Comparison of ENCODE assay signal across 11 mouse cellular contexts in the genomic region with DNA sequence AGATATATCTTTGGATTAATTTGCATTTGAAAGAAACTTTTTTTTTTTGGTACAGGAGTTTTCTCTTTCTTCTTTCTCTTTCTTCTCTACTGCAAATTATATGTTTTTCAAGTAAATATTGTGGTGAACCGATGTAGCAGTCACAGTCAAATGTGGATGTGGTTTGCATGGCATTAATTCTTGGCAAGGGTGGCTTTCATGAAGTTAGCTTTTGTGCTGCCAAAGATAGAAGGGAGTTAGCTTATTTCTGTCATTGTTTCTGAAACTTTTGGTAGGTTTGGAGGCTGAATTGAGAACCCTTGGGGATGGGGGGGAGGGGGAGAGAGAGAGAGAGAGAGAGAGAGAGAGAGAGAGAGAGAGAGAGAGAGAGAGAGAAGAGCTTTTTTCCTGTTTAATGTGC.
DNase-seq lines count a peak whose midpoint lies in the region; ATAC-seq lines count a peak whose summit lies in the region.
"Had no signal": no experiment of that assay in that cellular context is flagged by ENCODE, and none has a peak within 500 bp of the region (broad histone marks: within the 10 kb centered on the region; RNA-seq: fewer than 3 reads in every experiment).

No protein-coding gene starts in this region.

- H3K4me2 ChIP-seq in kidney, embryonic 14.5 days (replicated peaks; ENCODE audit: low read depth, low read length): no peak overlapping the region; the same call in 1 of the 2 replicates
- no peak overlapping the region for H3K4me2 ChIP-seq in embryonic facial prominence, embryonic 11.5 days (ENCODE audit: low read depth, low read length)
- peak overlapping the region; percentile 43 for H3K4me2 ChIP-seq in hindbrain, embryonic 12.5 days (replicated peaks)
- H3K4me2 ChIP-seq in neural tube, embryonic 12.5 days (replicated peaks): peak overlapping the region; percentile 61

- no peak overlapping the region for H3K27ac ChIP-seq in kidney, embryonic 14.5 days (ENCODE audit: low read depth, low read length)
- 0 out of 2 replicates have a peak overlapping the region, but pooled peaks have one; percentile 28 for H3K27ac ChIP-seq in embryonic facial prominence, embryonic 11.5 days (replicated peaks; ENCODE audit: low read depth, low read length)
- H3K27ac ChIP-seq in hindbrain, embryonic 12.5 days: peak overlapping the region; percentile 85
- H3K27ac ChIP-seq in neural tube, embryonic 12.5 days: no peak overlapping the region

- H3K4me1 ChIP-seq in kidney, embryonic 14.5 days (ENCODE audit: control insufficient read depth, insufficient read depth, low read length): peaks cover 7% of the 10 kb centered on the region; the same call in 1 of the 2 replicates
- H3K4me1 ChIP-seq in embryonic facial prominence, embryonic 11.5 days (ENCODE audit: control insufficient read depth, insufficient read depth, low read length): peaks cover 3% of the 10 kb centered on the region; the same call in 1 of the 2 replicates
- H3K4me1 ChIP-seq in hindbrain, embryonic 12.5 days: peaks cover 29% of the 10 kb centered on the region
- peaks cover 32% of the 10 kb centered on the region for H3K4me1 ChIP-seq in neural tube, embryonic 12.5 days

- H3K9me3 ChIP-seq in kidney, embryonic 14.5 days (ENCODE audit: control insufficient read depth, low read length): no peaks in the 10 kb centered on the region
- no peaks in the 10 kb centered on the region for H3K9me3 ChIP-seq in embryonic facial prominence, embryonic 11.5 days (replicated peaks; ENCODE audit: control insufficient read depth, low read length)
- H3K9me3 ChIP-seq in hindbrain, embryonic 12.5 days (replicated peaks): no peaks in the 10 kb centered on the region
- no peaks in the 10 kb centered on the region for H3K9me3 ChIP-seq in neural tube, embryonic 12.5 days

- 73% methylated on average over 1 of the region's 1 CpGs for WGBS in kidney, embryonic 14.5 days
- 59% methylated on average over 1 of the region's 1 CpGs for WGBS in embryonic facial prominence, embryonic 11.5 days
- 11% methylated on average over 1 of the region's 1 CpGs for WGBS in hindbrain, embryonic 12.5 days
- WGBS in neural tube, embryonic 12.5 days: 19% methylated on average over 1 of the region's 1 CpGs

- H3K36me3 ChIP-seq in kidney, embryonic 14.5 days (ENCODE audit: control insufficient read depth, insufficient read depth, low read length): no peaks in the 10 kb centered on the region
- no peaks in the 10 kb centered on the region for H3K36me3 ChIP-seq in embryonic facial prominence, embryonic 11.5 days (replicated peaks; ENCODE audit: control insufficient read depth, insufficient read depth, low read depth, low read length)
- no peaks in the 10 kb centered on the region for H3K36me3 ChIP-seq in hindbrain, embryonic 12.5 days
- 0 out of 2 replicates have a peak, but pooled peaks cover 4% of the 10 kb centered on the region for H3K36me3 ChIP-seq in neural tube, embryonic 12.5 days

- no peaks in the 10 kb centered on the region for H3K27me3 ChIP-seq in kidney, embryonic 14.5 days (ENCODE audit: control insufficient read depth, insufficient read depth, low read length)
- no peaks in the 10 kb centered on the region for H3K27me3 ChIP-seq in embryonic facial prominence, embryonic 11.5 days (ENCODE audit: control insufficient read depth, insufficient read depth, low read length)
- no peaks in the 10 kb centered on the region for H3K27me3 ChIP-seq in hindbrain, embryonic 12.5 days
- H3K27me3 ChIP-seq in neural tube, embryonic 12.5 days (replicated peaks): no peaks in the 10 kb centered on the region

- H3K9ac ChIP-seq in kidney, embryonic 14.5 days (ENCODE audit: low read depth, low read length): 0 out of 2 replicates have a peak overlapping the region, but pooled peaks have one; percentile 18
- no peak overlapping the region for H3K9ac ChIP-seq in embryonic facial prominence, embryonic 11.5 days (replicated peaks; ENCODE audit: low read length)
- peak overlapping the region; percentile 23; the same call in 1 of the 2 replicates for H3K9ac ChIP-seq in hindbrain, embryonic 12.5 days
- H3K9ac ChIP-seq in neural tube, embryonic 12.5 days: 0 out of 2 replicates have a peak overlapping the region, but pooled peaks have one; percentile 8

- no peak for DNase-seq in kidney, adult 8-10 months
- DNase-seq in embryonic facial prominence, embryonic 11.5 days (ENCODE audit: low spot score): no peak
- DNase-seq in lung, postnatal 14 days: no peak
- no peak for DNase-seq in adrenal gland, adult (ENCODE audit: inconsistent age in 2 of 2, low spot score in 1 of 2)
- no peak for DNase-seq in lung, postnatal 25 days (ENCODE audit: low spot score)
- DNase-seq: cerebellum, postnatal 36 days; right cerebral cortex, adult 18-20 months; thymus, postnatal 14 days had no signal

- H3K4me3 ChIP-seq in kidney, embryonic 14.5 days (ENCODE audit: low read length): peak overlapping the region; percentile 22; the same call in 1 of the 2 replicates
- no peak overlapping the region for H3K4me3 ChIP-seq in embryonic facial prominence, embryonic 11.5 days (ENCODE audit: low read depth, low read length)
- peak overlapping the region; percentile 7; the same call in 1 of the 2 replicates for H3K4me3 ChIP-seq in hindbrain, embryonic 12.5 days
- H3K4me3 ChIP-seq in neural tube, embryonic 12.5 days: no peak overlapping the region

- no peak for ATAC-seq in kidney, embryonic 14.5 days (ENCODE audit: low FRiP score, low TSS enrichment)
- ATAC-seq in embryonic facial prominence, embryonic 11.5 days (replicated peaks; ENCODE audit: insufficient number of reproducible peaks, low FRiP score, low TSS enrichment, low read depth): no peak
- ATAC-seq in hindbrain, embryonic 12.5 days (ENCODE audit: low FRiP score): no peak
- ATAC-seq in neural tube, embryonic 12.5 days (ENCODE audit: low FRiP score, low read depth): no peak

Comparison
In these comparisons a context has a peak if more than half of its experiments do, and no peak if none do; other contexts are left out.
1. H3K27ac ChIP-seq: peak in embryonic facial prominence, embryonic 11.5 days (single experiment) and hindbrain, embryonic 12.5 days (single experiment); none in kidney, embryonic 14.5 days (single experiment) and neural tube, embryonic 12.5 days (single experiment).
2. H3K4me2 ChIP-seq: peak in hindbrain, embryonic 12.5 days (single experiment) and neural tube, embryonic 12.5 days (single experiment); none in kidney, embryonic 14.5 days (single experiment) and embryonic facial prominence, embryonic 11.5 days (single experiment).
3. H3K4me3 ChIP-seq: peak in kidney, embryonic 14.5 days (single experiment) and hindbrain, embryonic 12.5 days (single experiment); none in embryonic facial prominence, embryonic 11.5 days (single experiment) and neural tube, embryonic 12.5 days (single experiment).